Mouse (Mus musculus) thymus, adult 18-20 months (tissue): ENCODE measurements around the gene Olfr288.

Source experiments
- DNase-seq, 2 experiments: peaks; one replicate each; pipeline ENCODE4 v3.0.0; 2022; ENCODE audit warnings: mixed read lengths in 2 of 2

Olfr288 gene

DNA sequence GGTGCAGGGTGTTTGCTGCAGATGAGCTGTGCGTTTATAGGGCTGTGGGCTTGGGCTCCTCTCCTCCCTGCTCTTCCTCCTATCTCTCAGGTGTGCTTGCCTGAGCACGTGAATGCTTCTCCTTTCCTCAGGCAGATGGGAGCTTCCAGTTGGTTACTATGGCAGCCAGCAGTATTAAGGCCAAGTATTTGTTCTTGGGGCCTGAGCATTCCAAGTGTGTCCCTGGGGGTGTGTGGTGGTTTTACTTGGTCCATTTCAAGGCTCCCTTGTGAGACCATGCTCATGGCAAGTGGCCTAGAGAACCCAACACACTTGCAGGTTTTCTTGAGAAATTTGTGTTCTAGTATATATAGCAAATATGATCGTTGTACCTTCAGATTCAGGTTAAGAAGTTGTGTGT, at the start of gene Olfr288:
Gene Olfr288, minus strand, starts transcription at position 101 of the 400 bp plus-strand sequence.
- DNase-seq, result no peak

DNA sequence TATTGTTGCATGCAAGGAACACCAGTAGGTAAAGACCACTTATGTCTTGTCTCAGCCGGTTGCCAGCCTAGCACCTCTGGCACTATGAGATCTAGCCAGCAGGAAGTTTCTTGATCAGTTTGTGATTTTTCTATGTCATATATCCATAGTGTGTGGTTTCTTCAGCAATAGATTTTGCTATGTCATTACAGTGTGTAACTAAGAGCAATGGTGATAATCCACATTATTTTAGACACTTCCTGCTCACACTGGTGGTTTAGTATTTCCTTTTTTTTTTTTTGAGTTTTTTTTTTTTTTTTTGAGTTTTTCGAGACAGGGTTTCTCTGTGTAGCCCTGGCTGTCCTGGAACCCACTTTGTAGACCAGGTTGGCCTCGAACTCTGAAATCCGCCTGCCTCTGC, 40.1 kb upstream of the Olfr288 start:
- DNase-seq, result no peak

- no peak for DNase-seq
These were observed 39.0 kb upstream of the Olfr288 start, which contains the start of gene Olfr286 for GRCm38 (mm10) chr15:98234350-98234749. Gene Olfr286, minus strand, starts transcription at chr15:98234450.

- DNase-seq, result no peak
These were observed 30.8 kb upstream of the Olfr288 start for GRCm38 (mm10) chr15:98226096-98226495.

GRCm38 (mm10) chr15:98225610-98226009, 30.3 kb upstream of the Olfr288 start:
- no peak for DNase-seq

- no peak for DNase-seq
These were observed 27.0 kb upstream of the Olfr288 start for GRCm38 (mm10) chr15:98222377-98222776.

DNA sequence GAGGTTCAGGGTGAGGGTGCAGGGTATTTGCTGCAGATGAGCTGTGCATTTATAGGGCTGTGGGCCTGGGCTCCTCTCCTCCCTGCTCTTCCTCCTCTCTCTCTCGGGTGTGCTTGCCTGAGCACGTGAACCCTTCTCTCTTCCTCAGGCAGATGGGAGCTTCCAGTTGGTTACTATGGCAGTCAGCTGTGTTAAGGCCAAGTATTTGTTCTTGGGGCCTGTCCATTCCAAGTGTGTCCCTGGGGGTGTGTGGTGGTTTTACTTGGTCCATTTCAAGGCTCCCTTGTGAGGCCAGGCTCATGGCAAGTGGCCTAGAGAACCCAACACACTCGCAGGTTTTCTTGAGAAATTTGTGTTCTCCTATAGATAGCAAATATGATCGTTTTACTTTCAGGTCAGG, 25.5 kb upstream of the Olfr288 start, which contains the start of the genes Gm44579 and Olfr287:
Gene Gm44579, minus strand, starts transcription at position 101 of the 400 bp plus-strand sequence.
Gene Olfr287, minus strand, starts transcription at position 180 of the 400 bp plus-strand sequence.
- DNase-seq, result no peak

GRCm38 (mm10) chr15:98214130-98214529, 18.8 kb upstream of the Olfr288 start:
- no peak for DNase-seq

- no peak for DNase-seq
These were observed 18.1 kb upstream of the Olfr288 start for GRCm38 (mm10) chr15:98213336-98213870.

DNA sequence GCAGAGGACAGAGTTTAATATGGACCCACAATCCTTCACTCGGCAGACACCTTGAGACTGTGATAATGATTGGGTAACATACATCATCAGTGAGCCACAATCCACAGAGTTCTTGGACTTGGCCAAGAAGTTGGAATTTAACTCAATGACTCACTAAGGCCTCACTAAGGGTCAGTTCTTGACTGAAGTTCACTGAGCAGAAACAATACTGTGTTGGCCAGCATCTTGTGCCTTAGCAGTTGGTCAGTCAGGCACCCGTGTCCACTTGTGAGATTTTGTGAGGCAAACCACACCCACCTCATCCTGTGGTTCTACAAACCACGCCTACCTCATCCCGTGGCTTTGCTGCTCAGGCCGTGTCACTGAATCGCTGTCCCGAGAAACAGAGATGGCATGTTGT, 14.3 kb upstream of the Olfr288 start:
- no peak for DNase-seq

DNA sequence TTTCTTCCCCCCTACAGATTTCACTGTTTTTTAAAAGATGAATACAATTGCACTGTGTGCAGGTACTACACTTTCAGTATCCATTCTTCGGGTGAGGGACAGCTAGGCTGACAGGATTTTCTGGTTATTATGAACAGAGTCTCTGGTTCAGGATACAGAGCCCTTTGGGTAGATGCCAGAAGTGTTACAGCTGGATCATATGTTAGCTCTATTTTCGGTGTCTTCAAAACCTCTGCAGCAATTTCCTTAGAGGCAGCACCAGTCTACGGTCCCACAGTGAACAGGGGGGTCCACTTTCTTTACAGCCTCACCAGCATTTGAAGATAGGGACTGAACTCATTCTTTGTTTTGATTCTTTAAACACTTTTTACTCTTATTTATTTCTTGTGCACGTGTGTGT, 10.9 kb downstream of the Olfr288 start:
- no peak for DNase-seq

GRCm38 (mm10) chr15:98181856-98182570, 13.3 kb downstream of the Olfr288 start:
- DNase-seq, result no peak

DNA sequence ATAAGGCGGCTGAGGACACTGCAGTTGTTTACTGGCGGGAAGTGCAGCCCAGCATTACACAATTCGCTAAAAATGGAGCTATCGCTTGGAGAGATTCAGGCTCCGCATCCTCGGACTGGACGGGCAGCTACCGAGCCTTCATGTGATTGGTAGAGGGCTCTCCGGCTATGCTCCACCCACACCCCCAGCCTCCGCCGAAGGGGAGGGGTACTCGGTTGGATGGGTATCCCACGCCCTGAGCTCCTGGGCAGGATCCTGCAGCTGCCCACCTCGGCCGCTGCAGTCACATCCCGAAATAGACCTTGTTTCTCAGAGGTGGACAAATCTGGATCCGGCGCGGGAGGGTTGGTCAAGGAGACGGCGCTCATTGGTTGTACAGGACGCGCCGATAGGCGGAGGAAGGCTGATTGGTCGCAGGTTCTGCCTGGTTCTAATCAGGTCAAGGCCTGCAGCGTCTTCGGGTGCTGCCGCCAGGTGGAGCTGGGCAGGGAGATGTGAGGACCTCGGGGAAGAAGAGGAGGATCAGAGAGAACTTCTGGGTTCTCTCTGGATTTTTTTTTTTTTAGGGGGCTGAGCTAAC, 14.1 kb downstream of the Olfr288 start:
- peak; percentile 48 to 67 for DNase-seq

GRCm38 (mm10) chr15:98180567-98181131, 14.7 kb downstream of the Olfr288 start:
- DNase-seq, result no peak

GRCm38 (mm10) chr15:98177320-98177719, 18.0 kb downstream of the Olfr288 start:
- DNase-seq, result no peak

GRCm38 (mm10) chr15:98173821-98174220, 21.5 kb downstream of the Olfr288 start:
- no peak for DNase-seq

DNA sequence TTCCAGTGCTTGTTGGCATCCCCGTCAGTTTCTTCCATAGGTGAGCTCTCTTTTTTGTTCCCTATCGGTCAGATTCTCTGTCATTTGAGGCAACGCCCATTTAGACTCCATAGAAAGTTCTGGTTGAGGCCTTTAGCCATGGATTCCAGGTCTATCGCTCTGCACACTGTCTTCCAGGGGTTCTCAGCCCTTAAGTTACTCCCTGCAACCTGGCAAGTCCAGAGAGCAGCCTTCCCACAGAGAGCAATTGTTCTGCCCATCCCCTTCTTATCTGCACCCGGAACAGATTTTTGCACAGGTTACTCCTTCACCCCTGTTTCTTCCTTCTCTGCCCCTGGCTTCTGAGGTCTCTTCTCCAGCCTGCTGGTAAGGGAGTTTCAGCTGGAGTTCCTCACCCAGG, 23.2 kb downstream of the Olfr288 start:
- no peak for DNase-seq

- DNase-seq, result no peak
These were observed 24.4 kb downstream of the Olfr288 start for GRCm38 (mm10) chr15:98170917-98171316.

GRCm38 (mm10) chr15:98170365-98170764, 25.0 kb downstream of the Olfr288 start:
- no peak for DNase-seq

DNA sequence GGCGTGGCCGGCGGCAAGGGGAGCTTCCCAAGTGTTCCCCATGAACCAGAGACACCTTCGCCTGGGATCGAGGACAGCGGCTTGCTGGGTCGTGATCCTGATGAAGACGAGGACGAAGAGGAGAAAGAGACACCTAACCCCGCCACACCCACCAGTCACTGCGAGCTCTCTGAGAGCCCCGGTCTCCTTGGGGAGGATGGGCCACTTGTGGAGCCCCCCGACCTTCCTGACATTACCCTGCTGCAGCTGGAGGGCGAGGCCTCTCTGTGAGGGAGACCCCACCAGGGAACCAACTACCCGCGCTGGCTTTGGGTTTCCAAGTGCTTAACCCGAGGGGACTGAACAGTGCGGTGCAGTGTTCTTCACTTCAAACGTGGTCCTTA, 26.7 kb downstream of the Olfr288 start:
- no peak for DNase-seq

DNA sequence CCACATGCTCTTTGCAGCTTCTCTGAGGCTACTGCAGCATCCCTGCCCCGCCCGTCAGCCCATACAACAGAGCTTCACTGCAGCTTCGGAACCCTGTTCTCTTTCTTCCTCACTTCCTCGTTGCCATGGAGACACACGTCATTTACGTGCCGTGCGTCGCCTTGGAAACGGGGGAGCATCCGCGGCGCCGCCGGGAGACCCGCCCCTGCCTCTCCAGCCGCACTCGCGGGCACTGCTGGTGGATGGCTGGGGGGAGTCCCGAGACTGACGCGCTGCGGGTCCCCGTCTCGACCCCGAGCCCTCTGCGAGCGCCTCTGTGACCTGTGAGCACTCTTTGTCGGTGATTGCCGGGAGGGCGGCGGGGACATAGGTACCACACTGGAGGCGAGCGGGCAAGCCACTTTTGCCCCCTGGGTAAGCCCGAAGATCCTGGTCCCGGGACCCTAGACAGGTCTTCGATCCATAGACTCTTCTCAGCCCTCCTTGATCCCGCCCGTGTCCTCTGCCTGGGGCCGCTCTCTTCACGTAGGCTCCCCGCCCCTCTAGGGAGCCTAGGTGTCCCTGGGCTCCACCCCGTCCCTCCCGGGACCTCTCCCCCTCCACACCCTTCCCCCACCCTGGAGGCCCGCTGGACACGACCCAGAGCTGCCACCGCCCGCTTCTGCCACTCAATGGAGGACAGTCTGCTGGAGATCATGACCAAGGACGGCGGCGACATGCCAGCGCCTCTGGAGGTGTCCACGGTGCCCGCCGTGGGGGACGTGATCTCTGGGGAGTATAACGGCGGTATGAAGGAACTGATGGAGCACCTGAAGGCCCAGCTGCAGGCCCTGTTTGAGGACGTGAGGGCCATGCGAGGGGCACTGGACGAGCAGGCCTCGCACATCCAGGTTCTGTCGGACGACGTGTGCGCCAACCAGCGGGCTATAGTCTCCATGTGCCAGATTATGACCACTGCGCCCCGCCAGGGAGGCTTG, 27.4 kb downstream of the Olfr288 start:
- peak; percentile 46 to 65 for DNase-seq

DNA sequence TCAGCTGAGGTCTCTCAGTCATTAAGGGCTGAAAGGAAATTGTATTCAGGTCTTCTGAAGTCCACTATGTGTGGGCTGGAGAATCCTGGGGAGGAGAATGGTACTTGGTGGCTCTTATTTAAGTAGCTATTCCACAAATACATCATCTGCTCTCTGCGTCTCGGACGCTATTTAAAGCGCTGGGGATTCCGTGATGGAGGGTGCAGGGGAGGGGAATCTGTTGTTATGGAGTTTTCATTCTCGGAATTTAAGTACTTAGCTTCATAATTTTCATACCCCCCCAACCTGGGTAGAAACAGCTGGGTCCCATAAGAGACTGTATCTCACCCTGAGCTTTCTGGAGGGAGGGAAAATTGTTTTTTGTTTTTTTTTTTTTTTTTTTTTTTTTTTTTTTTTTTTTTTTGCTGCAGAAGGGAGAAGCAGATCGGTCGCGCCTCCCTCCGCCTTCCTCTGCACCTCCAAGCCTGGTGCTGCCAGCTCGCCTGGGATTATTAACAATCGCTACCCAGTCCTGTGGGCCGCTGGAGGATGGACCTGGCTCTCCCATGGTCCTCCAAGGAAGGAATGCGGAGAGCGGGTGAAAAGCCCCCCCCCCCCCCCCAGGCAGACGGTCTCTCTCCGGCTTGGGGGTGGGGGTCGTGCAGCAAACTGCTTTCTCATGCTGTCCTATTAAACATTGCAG, 28.2 kb downstream of the Olfr288 start, which contains the start of gene Ccdc184:
Gene Ccdc184, plus strand, starts transcription at position 196 of the 682 bp plus-strand sequence.
- DNase-seq, result no peak
